Mouse (Mus musculus) common myeloid progenitor, adult 5-6 weeks (primary cell): ENCODE results near the gene Maml2. TPM values are rescaled to one million over a fixed set of nuclear protein-coding genes. Genes with fewer than 3 reads are reported as not detected.
A peak's percentile ranks its signal among the peaks of the same experiment; 100 is the strongest.

Source experiments
- ATAC-seq: replicated peaks from 2 replicates; pipeline ENCODE4 v1.8.0; 2016; ENCODE audit warnings: low read depth, mild to moderate bottlenecking, moderate TSS enrichment, inconsistent platforms; ENCODE audit not compliant: poor library complexity, severe bottlenecking
- total RNA-seq: library from RNA; stranded (forward); fragments of 200-1000, 187-1606 nt; gene quantifications from 2 replicates; pipeline ENCODE4 v1.2.3, GENCODE M21; 2017

The Maml2 gene
- total RNA-seq, 1 experiment from 2014 or later: 3.0 TPM

GRCm38 (mm10) chr9:13443484-13444211 lies 145.9 kb downstream of the Maml2 start:
- ATAC-seq: peak; percentile 78

GRCm38 (mm10) chr9:13446236-13446635 lies 148.5 kb downstream of the Maml2 start:
- ATAC-seq: peak; percentile 75

- no peak for ATAC-seq
These were observed 149.0 kb downstream of the Maml2 start, which contains the start of gene Gm17571 for GRCm38 (mm10) chr9:13446703-13447285. Gene Gm17571 (minus strand): TSS chr9:13446753.

GRCm38 (mm10) chr9:13448716-13449115 lies 151.0 kb downstream of the Maml2 start:
- ATAC-seq: no peak

GRCm38 (mm10) chr9:13454651-13455123 lies 156.9 kb downstream of the Maml2 start:
- no peak for ATAC-seq

- no peak for ATAC-seq
These were observed 157.5 kb downstream of the Maml2 start for GRCm38 (mm10) chr9:13455231-13455630.

GRCm38 (mm10) chr9:13457774-13458173 lies 160.0 kb downstream of the Maml2 start:
- no peak for ATAC-seq

GRCm38 (mm10) chr9:13459371-13459770 lies 161.6 kb downstream of the Maml2 start:
- ATAC-seq: no peak

GRCm38 (mm10) chr9:13460012-13460411 lies 162.3 kb downstream of the Maml2 start:
- ATAC-seq: no peak

GRCm38 (mm10) chr9:13460926-13461325 lies 163.2 kb downstream of the Maml2 start:
- no peak for ATAC-seq

GRCm38 (mm10) chr9:13465358-13466020 lies 167.7 kb downstream of the Maml2 start:
- ATAC-seq: no peak

GRCm38 (mm10) chr9:13466351-13466750 lies 168.6 kb downstream of the Maml2 start:
- ATAC-seq: peak; percentile 87

GRCm38 (mm10) chr9:13466816-13467215 lies 169.1 kb downstream of the Maml2 start:
- ATAC-seq: peak; percentile 34

- ATAC-seq: no peak
These were observed 170.0 kb downstream of the Maml2 start for GRCm38 (mm10) chr9:13467745-13468144.

GRCm38 (mm10) chr9:13468778-13469177 lies 171.0 kb downstream of the Maml2 start:
- ATAC-seq: peak; percentile 40; the same call in 1 of the 2 replicates

GRCm38 (mm10) chr9:13470013-13470412 lies 172.3 kb downstream of the Maml2 start:
- no peak for ATAC-seq

GRCm38 (mm10) chr9:13474951-13475350 lies 177.2 kb downstream of the Maml2 start:
- ATAC-seq: no peak

GRCm38 (mm10) chr9:13479275-13479674 lies 181.5 kb downstream of the Maml2 start:
- no peak for ATAC-seq

- ATAC-seq: no peak
These were observed 185.7 kb downstream of the Maml2 start for GRCm38 (mm10) chr9:13483199-13484068.
